Mouse (Mus musculus): Measurements from ENCODE around the gene Cacng7.

The Cacng7 gene

GRCm38 (mm10) chr7:3348326-3348725 is 15.6 kb downstream of the Cacng7 start:
- no peak for DNase-seq

GRCm38 (mm10) chr7:3349775-3350174 is 17.0 kb downstream of the Cacng7 start:
- no peak for DNase-seq

GRCm38 (mm10) chr7:3351536-3351935 is 18.8 kb downstream of the Cacng7 start:
- no peak for DNase-seq

DNA sequence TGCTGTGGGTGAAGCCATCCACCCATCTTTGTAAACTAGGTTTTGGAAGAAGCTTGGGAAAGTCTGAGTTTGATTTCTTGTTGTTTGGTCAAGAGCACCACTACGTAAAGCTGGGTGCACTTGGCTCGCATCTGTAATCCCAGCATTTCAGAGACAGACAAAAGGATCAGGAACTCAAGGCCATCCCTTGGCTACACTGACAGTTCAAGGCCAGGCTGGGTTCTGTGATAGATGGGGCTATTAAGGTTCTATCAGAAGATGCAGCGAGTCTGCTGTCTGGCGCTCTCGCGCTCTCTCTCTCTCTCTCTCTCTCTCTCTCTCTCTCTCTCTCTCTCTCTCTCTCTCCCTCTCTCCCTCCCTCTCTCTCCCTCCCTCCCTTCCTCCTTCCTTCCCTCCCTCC is 22.1 kb downstream of the Cacng7 start:
- no peak for DNase-seq

DNA sequence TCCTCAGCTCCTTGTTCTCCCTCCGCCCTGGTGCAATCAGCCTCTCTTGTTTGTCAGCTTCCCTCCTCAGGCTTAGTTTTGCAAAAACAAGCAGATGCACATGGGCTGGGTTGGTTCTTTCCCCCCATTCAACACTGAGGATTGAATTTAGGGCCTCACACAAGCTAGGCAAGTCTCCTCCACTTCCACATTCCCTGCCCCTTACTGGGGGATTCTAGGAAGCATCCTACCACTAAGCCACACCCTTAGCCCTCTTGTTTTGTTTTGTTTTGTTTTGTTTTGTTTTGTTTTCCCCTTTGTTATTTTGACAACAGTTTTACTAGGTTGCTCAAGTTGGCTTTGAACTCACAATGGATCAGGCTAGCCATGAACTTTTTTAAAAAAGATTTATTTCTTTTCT is 27.9 kb downstream of the Cacng7 start:
- no peak for DNase-seq

- no peak for DNase-seq
These were observed 33.0 kb downstream of the Cacng7 start for GRCm38 (mm10) chr7:3365547-3366279.

GRCm38 (mm10) chr7:3366705-3367516 is 34.2 kb downstream of the Cacng7 start:
- DNase-seq = no peak

- no peak for DNase-seq
These were observed 34.8 kb downstream of the Cacng7 start for GRCm38 (mm10) chr7:3367569-3367968.

DNA sequence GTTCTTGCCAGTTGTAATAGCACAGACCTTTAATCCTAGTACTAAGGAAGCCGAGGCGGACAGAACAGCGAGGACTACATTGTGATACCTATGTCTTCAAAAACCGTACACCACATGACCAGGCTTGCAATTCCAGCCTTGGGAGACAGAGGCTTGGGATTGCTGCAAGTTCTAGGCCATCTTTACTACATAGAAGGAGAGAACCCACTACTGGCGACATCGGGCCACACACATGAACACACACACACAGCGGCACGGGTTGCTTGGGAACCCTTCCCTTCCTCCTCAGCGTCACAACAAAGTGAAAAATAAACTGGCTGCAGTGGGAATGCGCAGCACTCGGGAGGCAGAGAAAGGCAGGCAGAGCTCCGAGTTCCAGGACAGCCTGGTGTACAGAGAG is 35.6 kb downstream of the Cacng7 start:
- DNase-seq = no peak

- no peak for DNase-seq
These were observed 36.4 kb downstream of the Cacng7 start for GRCm38 (mm10) chr7:3369189-3369588.

DNA sequence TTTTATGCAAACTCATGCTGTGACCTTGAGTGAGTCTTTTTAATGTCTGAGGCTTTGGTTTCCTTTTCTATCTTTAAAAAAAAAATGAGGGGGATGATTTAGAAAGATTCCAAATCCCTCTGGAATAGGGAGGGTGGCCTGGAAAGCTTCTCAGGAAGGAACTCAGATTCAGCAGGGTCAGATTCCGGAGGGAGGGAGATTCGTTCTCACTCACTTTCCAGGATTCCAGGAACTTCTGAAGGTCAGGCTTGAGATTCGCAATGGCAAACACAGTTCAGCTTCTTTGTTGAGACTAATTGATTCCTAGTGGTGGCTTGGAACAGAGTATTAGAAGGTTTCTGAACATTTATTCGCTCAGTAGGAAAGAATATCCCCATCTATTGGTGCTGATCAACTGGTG is 37.7 kb downstream of the Cacng7 start:
- no peak for DNase-seq

DNA sequence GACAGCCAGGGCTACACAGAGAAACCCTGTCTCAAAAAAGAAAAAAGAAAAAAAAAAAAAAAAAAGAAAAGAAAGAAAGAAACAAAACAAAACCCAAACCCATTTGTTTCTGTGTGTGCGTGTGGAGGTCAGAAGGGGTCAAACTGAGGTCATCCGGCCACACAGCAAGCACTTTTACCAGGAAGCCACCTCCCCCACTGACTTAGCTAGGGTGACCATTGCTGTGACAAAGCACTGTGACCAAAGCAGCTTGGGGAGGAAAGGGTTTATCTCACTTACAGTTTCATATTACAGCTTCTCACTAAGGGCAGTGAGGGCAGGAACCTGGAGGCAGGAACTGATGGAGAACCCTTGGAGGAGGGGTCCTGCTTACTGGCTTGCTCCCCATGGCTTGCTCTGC is 39.6 kb downstream of the Cacng7 start:
- no peak for DNase-seq

GRCm38 (mm10) chr7:3373754-3374153 is 41.0 kb downstream of the Cacng7 start:
- DNase-seq = no peak

- peak; percentile 34 for DNase-seq
These were observed 44.1 kb downstream of the Cacng7 start for GRCm38 (mm10) chr7:3376831-3377230.

DNA sequence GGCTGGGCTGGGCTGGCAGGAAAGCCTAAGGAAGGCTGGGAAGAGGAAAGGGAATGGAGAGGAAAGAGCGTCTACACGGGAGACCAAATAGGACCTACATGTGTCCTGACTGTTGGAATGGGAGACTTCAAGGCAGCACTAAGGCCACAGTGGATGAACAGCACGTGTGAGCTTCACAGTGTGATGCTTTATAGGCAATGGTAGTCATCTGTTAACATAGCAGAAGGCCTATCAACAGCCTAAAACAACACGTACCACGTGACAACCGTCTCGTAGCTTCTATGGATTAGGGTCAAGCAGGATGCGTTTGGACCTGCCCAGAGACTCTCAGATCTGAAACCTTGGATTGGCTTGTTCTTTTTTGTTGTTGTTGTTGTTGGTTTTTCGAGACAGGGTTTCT is 49.4 kb downstream of the Cacng7 start:
- no peak for DNase-seq

DNA sequence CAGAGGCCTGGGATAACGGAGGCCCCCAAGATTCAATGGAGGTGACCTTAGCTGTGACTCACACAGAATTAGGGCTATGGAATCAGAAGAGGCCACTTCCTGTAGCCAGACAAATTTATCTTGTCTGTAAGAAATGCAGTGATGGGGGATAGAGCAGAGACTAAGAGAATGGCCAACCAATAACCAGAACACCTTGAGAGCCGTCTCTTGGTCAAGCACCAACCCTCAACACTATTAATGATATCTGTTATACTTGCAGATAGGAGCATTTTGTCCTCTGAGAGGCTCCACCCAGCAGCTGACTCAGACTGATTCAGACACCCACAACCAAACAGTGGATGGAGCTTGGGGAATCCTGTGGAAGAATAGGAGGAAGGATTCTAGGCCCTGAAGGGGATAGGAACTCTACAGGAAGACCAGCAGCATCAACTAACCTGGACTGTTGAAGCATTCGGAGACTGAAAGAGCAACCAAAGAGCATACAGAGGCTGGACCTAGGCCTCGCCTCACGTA is 52.1 kb downstream of the Cacng7 start:
- DNase-seq = no peak

DNA sequence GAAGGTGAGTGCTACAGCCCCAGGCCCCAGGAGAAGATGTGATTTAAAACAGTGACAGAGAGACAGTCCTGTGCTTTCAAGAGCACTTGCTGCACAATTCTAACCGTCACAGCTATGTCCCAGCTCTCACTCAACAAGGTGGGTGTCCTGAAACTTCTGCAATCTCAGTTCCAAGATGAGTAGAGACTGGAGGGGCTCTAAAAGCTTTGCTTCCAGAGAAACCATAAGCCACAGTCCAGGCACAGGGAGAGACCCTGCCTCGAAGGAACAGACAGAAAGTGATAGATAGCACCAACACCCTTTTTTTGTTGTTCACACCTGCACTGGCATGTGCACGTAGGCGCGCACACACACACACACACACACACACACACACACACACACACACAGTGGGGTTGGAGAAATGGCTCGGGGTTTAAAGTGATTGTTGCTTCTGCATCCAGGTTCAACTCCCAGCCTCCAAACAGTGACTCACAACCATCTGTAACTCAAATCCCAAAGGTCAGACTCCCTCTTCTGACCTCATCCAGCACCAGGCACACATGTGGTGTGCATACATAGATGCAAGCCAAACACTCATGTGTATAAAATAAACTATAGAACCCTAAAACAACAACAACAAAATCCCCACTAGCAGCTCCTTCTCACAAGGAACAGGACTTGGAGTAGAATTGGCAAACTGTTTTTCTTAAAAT is 53.4 kb downstream of the Cacng7 start:
- DNase-seq = no peak

DNA sequence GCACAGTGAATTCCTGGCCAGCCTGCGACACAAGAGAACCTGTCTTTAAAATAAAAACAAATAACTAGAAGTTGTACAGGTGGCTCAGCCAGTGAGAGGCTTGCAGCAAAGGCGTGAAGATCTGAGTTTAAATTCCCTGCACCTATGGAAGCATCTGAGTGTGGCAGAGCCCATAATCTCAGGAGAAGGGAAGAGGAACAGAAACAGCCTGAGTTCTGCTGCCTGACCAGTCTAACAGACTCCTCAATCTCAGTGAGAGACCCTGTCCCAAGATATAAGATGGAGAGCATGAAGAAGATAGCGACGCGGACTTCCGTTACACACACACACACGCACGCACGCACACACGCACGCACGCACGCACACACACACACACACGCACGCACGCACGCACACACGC is 55.0 kb downstream of the Cacng7 start:
- DNase-seq = no peak

- no peak for DNase-seq
These were observed 56.1 kb downstream of the Cacng7 start for GRCm38 (mm10) chr7:3388885-3389284.

DNA sequence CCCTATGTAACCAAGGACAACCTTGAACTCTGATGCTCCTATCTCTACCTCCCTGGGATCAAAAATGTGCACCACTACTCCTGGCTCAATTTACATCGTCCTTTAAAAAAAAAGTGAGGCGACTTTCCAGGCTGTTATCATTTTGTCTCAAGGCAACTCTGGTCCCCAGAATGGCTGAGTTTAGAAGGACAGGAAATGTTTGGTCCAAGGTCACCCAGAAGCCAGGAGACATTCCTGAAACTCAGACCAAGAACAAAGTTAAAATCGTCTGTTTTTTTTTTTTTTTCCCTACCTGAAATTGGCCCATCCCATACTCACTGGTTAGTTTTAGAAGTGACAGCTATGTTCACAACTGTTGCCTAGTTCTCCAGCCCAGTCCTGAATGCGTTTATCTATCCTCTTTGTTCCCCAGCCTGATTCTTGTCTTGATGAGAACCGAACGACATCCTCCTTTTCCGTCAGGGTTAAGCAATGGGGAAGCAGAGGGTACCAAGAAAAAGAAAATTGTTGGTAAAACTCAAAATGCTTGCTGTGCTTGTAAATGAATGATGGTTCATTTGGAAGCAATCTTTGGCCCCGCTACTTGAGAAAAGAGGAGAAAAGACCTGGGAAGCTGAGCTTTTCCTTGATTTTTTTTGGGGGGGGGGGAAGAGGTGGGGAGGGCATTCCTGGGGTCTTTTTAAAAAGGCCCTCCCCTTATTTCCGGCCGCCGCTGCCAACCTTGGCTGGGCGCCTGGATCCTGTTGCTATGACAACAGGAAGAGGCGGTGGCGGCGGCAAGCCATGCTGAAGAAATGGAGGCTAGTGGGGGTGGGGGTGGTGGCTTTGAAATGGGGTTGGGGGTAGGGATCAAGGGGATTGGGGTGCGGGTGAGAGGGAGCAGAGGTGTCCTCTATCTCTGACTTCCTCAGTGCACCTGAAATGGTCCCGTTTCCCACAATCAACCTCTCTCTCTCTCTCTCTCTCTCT is 57.0 kb downstream of the Cacng7 start:
- DNase-seq = peak; percentile 44

DNA sequence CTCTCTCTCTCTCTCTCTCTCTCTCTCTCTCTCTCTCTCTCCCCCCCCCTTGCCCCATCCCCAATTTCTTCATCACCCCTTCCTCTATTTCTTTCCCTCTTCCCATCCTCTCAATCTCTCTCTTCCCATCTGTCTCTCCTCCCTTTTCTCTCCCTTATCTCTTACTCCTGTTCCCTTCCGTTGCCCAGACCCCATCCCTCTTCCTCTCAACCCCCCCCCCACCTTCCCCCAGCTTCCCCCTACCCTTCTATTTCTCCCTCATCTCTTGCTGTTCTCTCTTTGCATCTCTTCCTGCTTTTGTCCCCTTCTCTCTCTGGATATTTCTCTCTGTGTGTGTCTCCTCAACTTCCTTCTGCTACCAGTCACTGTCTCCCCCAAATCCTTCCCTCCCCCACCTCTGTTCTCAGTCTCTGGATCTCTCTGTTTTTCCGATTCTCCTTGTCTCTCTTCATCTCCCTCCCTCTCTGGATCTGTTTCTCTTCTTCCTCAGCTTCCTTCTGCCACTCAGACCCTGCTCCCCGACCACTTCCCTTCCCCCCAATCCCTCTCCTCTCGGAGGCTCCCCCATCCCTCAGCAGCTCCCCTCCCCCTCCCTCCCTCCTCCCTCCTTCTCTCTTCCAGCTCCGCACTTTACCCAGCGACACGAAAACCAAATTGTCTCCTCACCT is 57.8 kb downstream of the Cacng7 start, which contains the start of gene Cacng8:
Cacng8 (plus strand) TSS at position 271 of the 668 bp plus-strand sequence.
- no peak for DNase-seq

- DNase-seq = no peak
These were observed 58.3 kb downstream of the Cacng7 start for GRCm38 (mm10) chr7:3391081-3391451.
